Mouse (Mus musculus): ENCODE measurements around the gene Pik3c2a.

Pik3c2a gene

DNA sequence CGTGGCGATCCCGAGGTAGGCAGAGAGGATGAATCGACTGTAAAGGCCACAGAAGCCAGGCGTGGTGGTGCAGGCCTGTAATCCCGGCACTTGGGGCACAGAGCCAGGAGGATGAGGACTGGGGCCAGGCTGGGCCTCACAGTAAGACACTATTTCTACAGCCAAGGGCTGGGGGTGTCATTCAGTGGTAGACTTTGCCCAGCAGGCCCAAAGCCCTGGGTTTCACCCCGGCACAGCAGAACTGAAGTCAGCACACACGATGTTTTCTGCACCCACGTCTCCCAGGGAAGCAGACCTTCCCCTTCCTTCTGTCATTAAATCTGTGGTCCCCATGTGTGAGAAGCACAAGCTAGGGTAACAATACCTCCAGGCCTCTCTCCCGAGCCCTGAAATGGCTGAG is 144.9 kb downstream of the Pik3c2a start:
- no peak for DNase-seq (ENCODE audit: low read depth)

DNA sequence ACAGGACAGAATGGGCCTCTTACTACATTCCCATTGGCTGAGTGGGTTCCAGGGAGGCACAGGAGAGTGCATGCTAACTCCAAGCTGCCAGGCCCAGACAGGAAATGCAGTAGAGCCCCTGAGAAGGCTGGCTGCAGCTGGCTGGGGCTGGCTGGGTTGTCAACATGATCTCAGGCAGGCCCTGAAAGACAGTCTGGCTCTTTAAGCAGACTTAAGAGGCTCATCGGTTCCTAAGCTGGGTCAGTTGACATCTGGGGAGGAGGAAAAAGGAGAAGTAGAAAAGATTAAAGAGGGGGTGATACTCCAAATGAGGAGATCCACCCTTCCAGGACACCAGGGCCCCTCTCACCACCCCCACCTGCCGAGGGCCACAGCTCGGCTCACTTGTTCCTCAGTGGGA is 148.3 kb downstream of the Pik3c2a start:
- DNase-seq (ENCODE audit: low read depth), result no peak

DNA sequence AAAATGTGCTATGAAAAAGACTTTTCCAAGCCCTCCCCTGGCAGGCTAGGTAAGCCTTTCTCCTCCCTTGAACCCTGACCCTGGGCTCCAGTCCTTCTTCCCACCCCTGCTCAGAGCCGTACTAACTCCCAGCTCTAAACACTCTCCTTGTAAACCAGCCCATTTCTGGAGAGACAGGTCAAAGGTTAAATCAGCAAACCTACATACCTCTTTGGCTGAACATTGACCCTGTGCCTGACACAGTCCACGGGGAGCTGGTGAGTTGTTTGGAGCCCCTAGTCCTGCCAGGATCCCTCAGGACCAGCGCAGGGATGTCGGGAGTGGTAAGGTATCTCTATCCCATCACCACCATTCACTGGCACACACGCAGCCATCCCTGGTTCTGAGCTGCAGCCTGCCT is 150.9 kb downstream of the Pik3c2a start:
- no peak for DNase-seq (ENCODE audit: low read depth)

- no peak for DNase-seq (ENCODE audit: low read depth)
Measured at GRCm38 (mm10) chr7:116290559-116290958, 152.7 kb downstream of the Pik3c2a start.

- no peak for DNase-seq (ENCODE audit: low read depth)
Measured at GRCm38 (mm10) chr7:116288996-116289395, 154.3 kb downstream of the Pik3c2a start.

DNA sequence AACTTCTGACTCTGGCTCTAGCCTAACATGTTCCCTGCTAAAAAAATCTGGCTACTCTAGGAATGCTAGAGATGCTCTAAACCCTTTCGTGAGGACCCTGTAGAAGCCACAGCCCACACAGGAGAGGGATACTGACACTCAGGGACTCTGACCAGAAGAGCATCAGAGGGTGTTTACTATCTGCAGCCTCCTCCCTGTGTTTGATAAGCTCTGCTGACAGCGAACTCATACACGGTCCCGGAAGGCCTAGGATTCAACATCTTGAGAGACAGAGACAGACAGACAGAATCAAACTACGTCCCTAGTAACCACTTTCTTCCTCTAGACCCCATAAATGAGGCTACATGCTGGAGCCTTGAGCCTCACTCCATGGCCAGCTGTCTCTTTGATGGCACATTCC is 155.3 kb downstream of the Pik3c2a start:
- no peak for DNase-seq (ENCODE audit: low read depth)

Data from 416B (cell line).